Comparison of ENCODE assay signal across 11 mouse cellular contexts in the genomic region with DNA sequence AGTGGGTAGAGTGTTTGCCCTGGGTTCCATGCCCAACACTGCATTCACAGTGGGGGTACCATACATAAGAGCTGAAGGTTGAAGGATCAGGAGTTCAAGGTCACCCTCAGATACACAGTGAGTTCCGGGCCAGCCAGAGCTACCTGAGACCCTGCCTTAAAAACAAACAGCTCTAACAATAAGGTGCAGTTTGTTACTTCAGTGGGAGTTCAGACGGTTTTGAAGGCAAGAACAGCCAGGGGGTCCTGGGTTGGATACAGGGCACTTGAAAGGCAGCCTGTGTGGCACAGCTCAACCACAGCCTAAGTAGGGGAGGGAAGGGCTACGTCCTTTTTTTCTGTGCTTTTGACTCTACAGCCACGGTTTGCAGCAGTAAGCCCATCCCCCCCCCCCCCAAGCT. TPM values are rescaled to one million over a fixed set of nuclear protein-coding genes. Genes with fewer than 3 reads are reported as not detected.
DNase-seq lines count a peak whose midpoint lies in the region; ATAC-seq and TF ChIP-seq lines count a peak whose summit lies in the region.
"Had no signal": no experiment of that assay in that cellular context is flagged by ENCODE, and none has a peak within 500 bp of the region (broad histone marks: within the 10 kb centered on the region; RNA-seq: fewer than 3 reads in every experiment).

No protein-coding gene starts in this region.

- H3K4me3 ChIP-seq in erythroblast, embryonic 14.5 days (replicated peaks): peak overlapping the region; percentile 95
- H3K4me3 ChIP-seq in lung, embryonic 15.5 days: peak overlapping the region; percentile 66; the same call in 1 of the 2 replicates
- H3K4me3 ChIP-seq in lung, adult 2 months (replicated peaks; ENCODE audit: extremely low read depth, low read depth, low read length): no peak overlapping the region
- H3K4me3 ChIP-seq in forebrain, embryonic 13.5 days: peak overlapping the region; percentile 14; the same call in 1 of the 2 replicates
- H3K4me3 ChIP-seq in liver, postnatal 0 days (ENCODE audit: low read depth, low read length): no peak overlapping the region
- H3K4me3 ChIP-seq: left cerebral cortex, adult 2 months had no signal

- H3K27ac ChIP-seq in lung, embryonic 15.5 days: no peak overlapping the region
- no peak overlapping the region for H3K27ac ChIP-seq in forebrain, embryonic 13.5 days
- no peak overlapping the region for H3K27ac ChIP-seq in liver, postnatal 0 days (ENCODE audit: low read depth)
- H3K27ac ChIP-seq: left cerebral cortex, adult 2 months had no signal

- TF ChIP-seq CTCF in lung, adult 2 months (IDR thresholded peaks at IDR 0.05; ENCODE audit: insufficient read depth, low read length): no peak
- TF ChIP-seq CTCF in liver, postnatal 0 days (IDR thresholded peaks at IDR 0.05; ENCODE audit: low read depth): no peak

- H3K4me1 ChIP-seq in erythroblast, embryonic 14.5 days (ENCODE audit: control insufficient read depth): peaks cover 79% of the 10 kb centered on the region
- peaks cover 57% of the 10 kb centered on the region for H3K4me1 ChIP-seq in lung, embryonic 15.5 days
- peaks cover 3% of the 10 kb centered on the region; the same call in 1 of the 2 replicates for H3K4me1 ChIP-seq in lung, adult 2 months (ENCODE audit: control insufficient read depth, insufficient read depth, low read length)
- H3K4me1 ChIP-seq in forebrain, embryonic 13.5 days: peaks cover 56% of the 10 kb centered on the region
- peaks cover 33% of the 10 kb centered on the region for H3K4me1 ChIP-seq in liver, postnatal 0 days (ENCODE audit: insufficient read depth)

- peak overlapping the region; percentile 90 for H3K4me2 ChIP-seq in lung, embryonic 15.5 days
- peak overlapping the region; percentile 95 for H3K4me2 ChIP-seq in forebrain, embryonic 13.5 days
- H3K4me2 ChIP-seq in liver, postnatal 0 days (ENCODE audit: low read depth, low read length): peak overlapping the region; percentile 94

- H3K9ac ChIP-seq in lung, embryonic 15.5 days: no peak overlapping the region
- no peak overlapping the region for H3K9ac ChIP-seq in forebrain, embryonic 13.5 days
- no peak overlapping the region; the same call in 1 of the 2 replicates for H3K9ac ChIP-seq in liver, postnatal 0 days (replicated peaks)

- H3K9me3 ChIP-seq in erythroblast, embryonic 14.5 days (ENCODE audit: control insufficient read depth, low read length): no peaks in the 10 kb centered on the region
- no peaks in the 10 kb centered on the region for H3K9me3 ChIP-seq in lung, embryonic 15.5 days
- no peaks in the 10 kb centered on the region for H3K9me3 ChIP-seq in forebrain, embryonic 13.5 days (replicated peaks)
- no peaks in the 10 kb centered on the region for H3K9me3 ChIP-seq in liver, postnatal 0 days (ENCODE audit: low read length)

- TF ChIP-seq POLR2A in lung, adult 2 months (IDR thresholded peaks at IDR 0.05; ENCODE audit: borderline replicate concordance, extremely low read depth, low read depth, low read length): no peak

- H3K36me3 ChIP-seq in erythroblast, embryonic 14.5 days (ENCODE audit: control insufficient read depth): peaks cover 49% of the 10 kb centered on the region
- H3K36me3 ChIP-seq in lung, embryonic 15.5 days: no peaks in the 10 kb centered on the region
- H3K36me3 ChIP-seq in forebrain, embryonic 13.5 days (ENCODE audit: poor library complexity, severe bottlenecking): no peaks in the 10 kb centered on the region
- no peaks in the 10 kb centered on the region for H3K36me3 ChIP-seq in liver, postnatal 0 days (replicated peaks; ENCODE audit: insufficient read depth, low read length)

- TF ChIP-seq EP300 in liver, postnatal 0 days (IDR thresholded peaks at IDR 0.05; ENCODE audit: low read depth): no peak

- H3K27me3 ChIP-seq in erythroblast, embryonic 14.5 days (ENCODE audit: control insufficient read depth): no peaks in the 10 kb centered on the region
- H3K27me3 ChIP-seq in lung, embryonic 15.5 days: no peaks in the 10 kb centered on the region
- H3K27me3 ChIP-seq in forebrain, embryonic 13.5 days: no peaks in the 10 kb centered on the region
- H3K27me3 ChIP-seq in liver, postnatal 0 days (ENCODE audit: insufficient read depth, low read length): no peaks in the 10 kb centered on the region

- 14% methylated on average over 4 of the region's 4 CpGs for WGBS in lung, embryonic 15.5 days
- WGBS in lung, adult 2 months: 37% methylated on average over 4 of the region's 4 CpGs
- WGBS in forebrain, embryonic 13.5 days: 5% methylated on average over 4 of the region's 4 CpGs
- WGBS in liver, postnatal 0 days (ENCODE audit: insufficient replicate concordance): 21% methylated on average over 4 of the region's 4 CpGs

- no peak for ATAC-seq in erythroblast, adult 5-6 weeks (replicated peaks; ENCODE audit: low FRiP score, poor library complexity, severe bottlenecking)
- no peak for ATAC-seq in lung, embryonic 15.5 days (ENCODE audit: borderline replicate concordance, extremely low read depth, low FRiP score, low TSS enrichment)
- no peak for ATAC-seq in forebrain, embryonic 13.5 days
- no peak for ATAC-seq in liver, postnatal 0 days
- ATAC-seq in granulocyte monocyte progenitor cell, adult 5-6 weeks (replicated peaks; ENCODE audit: poor library complexity, severe bottlenecking): no peak

- no peak for DNase-seq in lung, adult 2 months
- no peak for DNase-seq in liver, postnatal 0 days
- DNase-seq in gastrocnemius, postnatal 10 days: no peak
- DNase-seq: cerebellum, adult 9-11 months; gastrocnemius, postnatal 36 days had no signal

RNA-seq across cellular contexts. Expression of gene Kcnk5, which starts 3.0 kb away (rescaled TPM):
- 1.6 and 1.9 TPM in 2 replicates for polyA plus RNA-seq in erythroblast, embryonic 14.5 days (2012)
- not detected in 2 replicates for total RNA-seq in erythroblast, adult 5-6 weeks (2015; ENCODE audit: low replicate concordance)
- total RNA-seq in erythroblast, adult 5-6 weeks (2017; ENCODE audit: low replicate concordance): 0.26 and 2.0 TPM in 2 replicates
- polyA plus RNA-seq in lung, embryonic 15.5 days (2015; fragmentation: Nextera tagmentation; extraction: Ambion mirVana): 12.3 and 12.5 TPM in 2 replicates
- polyA plus RNA-seq in lung, adult 2 months (2012; rRNA removed): 4.3 and 5.7 TPM in 2 replicates
- polyA plus RNA-seq in forebrain, embryonic 13.5 days (2015; fragmentation: Nextera tagmentation; extraction: Ambion mirVana): 7.3 and 9.0 TPM in 2 replicates
- polyA plus RNA-seq in liver, postnatal 0 days (2015; fragmentation: Nextera tagmentation; extraction: Ambion mirVana): 4.5 and 5.1 TPM in 2 replicates
- total RNA-seq in granulocyte monocyte progenitor cell, adult 5-6 weeks (2014; fragmentation: Nextera tagmentation): 2.0 TPM in 1 of 2 replicates, not detected in the other
- total RNA-seq in granulocyte monocyte progenitor cell, adult 5-6 weeks (2017): 3.1 and 4.2 TPM in 2 replicates
- 1 to 10 TPM in 1 of 2 experiments, under 1 TPM in 1; 0.99 to 1.9 TPM for total RNA-seq in gastrocnemius, postnatal 10 days (2021)

RNA-seq across cellular contexts. Expression of gene Saysd1, which starts 40.3 kb away (rescaled TPM):
- polyA plus RNA-seq in erythroblast, embryonic 14.5 days (2012): 0.13 and 0.26 TPM in 2 replicates
- total RNA-seq in erythroblast, adult 5-6 weeks (2015; ENCODE audit: low replicate concordance): 1.9 TPM in 1 of 2 replicates, not detected in the other
- total RNA-seq in erythroblast, adult 5-6 weeks (2017; ENCODE audit: low replicate concordance): not detected in 2 replicates
- polyA plus RNA-seq in lung, embryonic 15.5 days (2015; fragmentation: Nextera tagmentation; extraction: Ambion mirVana): 12.0 and 13.1 TPM in 2 replicates
- polyA plus RNA-seq in lung, adult 2 months (2012; rRNA removed): 9.9 and 11.9 TPM in 2 replicates
- 13.6 and 14.0 TPM in 2 replicates for polyA plus RNA-seq in forebrain, embryonic 13.5 days (2015; fragmentation: Nextera tagmentation; extraction: Ambion mirVana)
- 9.6 and 11.0 TPM in 2 replicates for polyA plus RNA-seq in liver, postnatal 0 days (2015; fragmentation: Nextera tagmentation; extraction: Ambion mirVana)
- total RNA-seq in granulocyte monocyte progenitor cell, adult 5-6 weeks (2014; fragmentation: Nextera tagmentation): 2.9 and 4.0 TPM in 2 replicates
- total RNA-seq in granulocyte monocyte progenitor cell, adult 5-6 weeks (2017): 1.2 and 1.9 TPM in 2 replicates
- total RNA-seq in gastrocnemius, postnatal 10 days (2021): 1 to 10 TPM; 2.0 to 2.2 TPM

Comparison
In these comparisons a context has a peak if more than half of its experiments do, and no peak if none do; other contexts are left out.
1. H3K4me3 ChIP-seq: peak in erythroblast, embryonic 14.5 days (single experiment), lung, embryonic 15.5 days (single experiment) and forebrain, embryonic 13.5 days (single experiment); none in lung, adult 2 months (single experiment) and liver, postnatal 0 days (single experiment).
2. Peak in every context shown above with its lines, with median percentiles within 50 percentile points of each other: H3K4me2 ChIP-seq.